Mouse (Mus musculus): ENCODE results near the gene Cers6.

DNA sequence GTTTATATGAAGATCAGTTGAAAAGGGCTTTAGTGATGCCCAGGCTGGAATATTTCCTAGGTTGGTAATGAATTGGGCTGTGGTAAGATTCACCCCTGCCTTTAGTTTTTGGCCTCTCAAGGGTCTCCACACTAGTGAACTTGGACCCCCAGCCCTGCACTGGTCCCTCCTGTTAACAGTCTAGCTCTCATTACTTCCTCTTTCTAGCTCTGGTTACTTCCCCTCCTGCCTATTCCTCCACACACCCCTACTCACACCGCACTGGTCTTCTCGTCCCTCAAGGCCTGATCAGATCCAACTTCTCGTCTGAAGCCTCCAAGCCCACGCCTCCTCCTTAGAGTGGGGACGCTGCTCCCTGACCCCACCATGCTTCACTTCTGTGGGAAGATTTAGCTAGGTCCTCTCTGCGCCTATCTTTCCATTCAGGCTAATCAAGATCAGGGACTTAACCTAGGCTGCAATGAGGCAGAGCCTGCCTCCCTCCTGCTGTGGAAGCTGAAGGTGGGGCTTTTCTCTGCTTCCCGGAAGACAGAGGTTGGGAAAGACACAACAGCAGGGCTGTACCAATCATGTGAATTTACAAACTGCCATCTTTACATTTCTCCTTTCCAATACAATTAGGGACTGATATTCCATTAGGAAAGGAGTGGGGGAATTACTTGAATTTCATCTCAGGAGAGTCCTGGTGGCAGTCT, 35.8 kb upstream of the Cers6 start:
- TF ChIP-seq CTCF (IDR thresholded peaks at IDR 0.05; ENCODE audit: low read depth, low read length) (no peak), POLR2A (IDR thresholded peaks at IDR 0.05; ENCODE audit: extremely low read depth, insufficient read depth, low read length) (no peak)

Measured in liver, adult 2 months (tissue).